Mouse (Mus musculus): Measurements from ENCODE around the gene Tceal3. TPM values are rescaled to one million over a fixed set of nuclear protein-coding genes. Genes with fewer than 3 reads are reported as not detected.
A peak's percentile ranks its signal among the peaks of the same experiment; 100 is the strongest.
"Not testable (repeated sequence)": the region's sequence is repeated elsewhere in the genome, so short reads cannot be mapped to it uniquely, and the experiment has no call there.

The Tceal3 gene
- polyA plus RNA-seq, 1 experiment from 2014 or later = 29.2 TPM

DNA sequence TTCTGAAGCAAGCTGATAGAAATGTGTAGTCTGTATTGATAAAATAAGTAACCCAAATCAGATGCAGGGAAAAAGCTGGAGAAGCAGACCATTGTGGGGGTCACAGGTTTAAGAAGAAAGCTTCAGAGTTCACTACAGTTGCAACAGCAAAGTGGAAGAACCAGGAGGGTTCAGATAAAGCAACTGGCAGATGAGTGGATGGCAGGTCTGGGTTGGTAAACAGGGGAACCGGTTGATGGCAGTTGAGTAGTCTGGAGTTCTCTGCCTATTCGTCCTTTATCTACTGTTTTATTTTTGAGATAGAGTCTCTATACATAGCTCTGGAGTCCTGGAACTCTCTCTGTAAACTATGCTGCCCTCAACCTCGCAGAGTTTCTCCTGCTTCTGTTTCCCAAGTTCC lies 90.3 kb downstream of the Tceal3 start:
- 74% methylated on average over 3 of the region's 3 CpGs for WGBS
- Histone ChIP-seq H3K4me1 (ENCODE audit: control insufficient read depth, insufficient read depth, low read length) (no peaks in the 10 kb centered on the region), H3K9me3 (replicated peaks; ENCODE audit: control insufficient read depth, low read length) (no peaks in the 10 kb centered on the region), H3K4me2 (ENCODE audit: low read length) (no peak overlapping the region), H3K27ac (ENCODE audit: low read depth, low read length) (no peak overlapping the region), H3K4me3 (ENCODE audit: low read depth, low read length) (no peak overlapping the region), H3K9ac (ENCODE audit: low read length) (no peak overlapping the region), H3K36me3 (ENCODE audit: control insufficient read depth, insufficient read depth, low read length) (no peaks in the 10 kb centered on the region), H3K27me3 (replicated peaks; ENCODE audit: control insufficient read depth, insufficient read depth, low read length) (no peaks in the 10 kb centered on the region)
- DNase-seq (ENCODE audit: low spot score) = no peak
- ATAC-seq = no peak

DNA sequence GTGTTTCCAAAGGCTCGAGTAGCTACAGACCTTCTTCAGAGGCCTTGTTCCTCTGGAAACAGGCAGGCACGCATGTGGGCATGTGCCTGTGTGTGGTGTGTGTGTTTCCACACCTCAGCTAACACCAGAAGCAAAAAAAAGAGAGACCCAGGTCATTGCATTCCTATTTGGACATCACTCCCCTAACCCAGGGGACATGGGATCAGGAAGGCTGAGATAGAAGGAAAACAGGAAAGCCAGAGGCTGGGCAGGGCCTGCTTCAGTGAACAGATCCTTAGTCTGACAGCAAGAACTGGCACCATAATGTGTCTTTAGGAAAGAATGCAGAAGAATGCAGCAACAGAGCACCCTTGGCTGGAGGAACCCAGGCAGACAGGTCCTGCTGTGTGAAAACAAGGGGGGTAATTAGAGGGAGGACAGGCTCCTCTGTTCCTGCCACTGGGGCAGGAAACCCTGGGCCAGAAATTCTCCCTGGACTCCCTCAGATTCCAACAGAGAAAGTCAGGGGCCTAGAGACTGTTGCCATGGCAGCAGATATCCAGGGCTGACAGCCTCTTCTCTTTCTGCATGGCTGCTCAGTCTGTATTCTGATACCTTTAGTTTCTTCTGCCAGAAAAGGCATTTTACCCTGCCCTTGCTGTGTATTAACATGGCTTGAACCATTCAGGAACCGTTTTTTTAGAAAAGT lies 101.1 kb downstream of the Tceal3 start:
- WGBS = 55% methylated on average over 3 of the region's 3 CpGs
- H3K27me3 ChIP-seq (replicated peaks; ENCODE audit: control insufficient read depth, insufficient read depth, low read length); DNase-seq (ENCODE audit: low spot score); H3K4me3 ChIP-seq (ENCODE audit: low read depth, low read length); H3K4me2 ChIP-seq (ENCODE audit: low read length); H3K4me1 ChIP-seq (ENCODE audit: control insufficient read depth, insufficient read depth, low read length); H3K36me3 ChIP-seq (ENCODE audit: control insufficient read depth, insufficient read depth, low read length); H3K9me3 ChIP-seq (replicated peaks; ENCODE audit: control insufficient read depth, low read length); H3K9ac ChIP-seq (ENCODE audit: low read length): not testable (repeated sequence)
- ATAC-seq = peak; percentile 93
- peak overlapping the region; percentile 55 for H3K27ac ChIP-seq (ENCODE audit: low read depth, low read length)

DNA sequence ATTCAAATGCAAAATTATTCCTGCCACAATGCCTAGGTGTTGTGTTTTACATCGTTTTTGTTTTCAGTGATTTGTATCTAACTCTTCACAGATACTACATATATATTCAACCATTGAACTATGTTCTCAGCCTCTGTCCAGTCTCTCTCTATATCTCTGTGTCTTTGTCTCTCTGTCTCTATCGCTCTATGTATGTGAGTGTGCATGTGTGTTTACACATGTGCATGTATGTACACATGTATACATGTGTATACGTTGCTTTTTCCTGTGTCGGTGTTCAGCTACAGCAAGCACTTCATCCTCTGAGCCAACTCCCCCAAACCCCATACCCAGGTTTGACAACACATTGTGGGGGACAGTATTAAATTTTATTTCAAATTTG lies 101.6 kb downstream of the Tceal3 start:
- Histone ChIP-seq H3K4me2 (ENCODE audit: low read length) (no peak overlapping the region), H3K36me3 (ENCODE audit: control insufficient read depth, insufficient read depth, low read length) (no peaks in the 10 kb centered on the region), H3K4me1 (ENCODE audit: control insufficient read depth, insufficient read depth, low read length) (no peaks in the 10 kb centered on the region), H3K27ac (ENCODE audit: low read depth, low read length) (peak overlapping the region; percentile 55), H3K9ac (ENCODE audit: low read length) (no peak overlapping the region), H3K4me3 (ENCODE audit: low read depth, low read length) (no peak overlapping the region), H3K27me3 (replicated peaks; ENCODE audit: control insufficient read depth, insufficient read depth, low read length) (no peaks in the 10 kb centered on the region), H3K9me3 (replicated peaks; ENCODE audit: control insufficient read depth, low read length) (no peaks in the 10 kb centered on the region)
- DNase-seq (ENCODE audit: low spot score) = no peak
- no peak; the same call in 1 of the 2 replicates for ATAC-seq
- WGBS = 71% methylated on average over 4 of the region's 4 CpGs

DNA sequence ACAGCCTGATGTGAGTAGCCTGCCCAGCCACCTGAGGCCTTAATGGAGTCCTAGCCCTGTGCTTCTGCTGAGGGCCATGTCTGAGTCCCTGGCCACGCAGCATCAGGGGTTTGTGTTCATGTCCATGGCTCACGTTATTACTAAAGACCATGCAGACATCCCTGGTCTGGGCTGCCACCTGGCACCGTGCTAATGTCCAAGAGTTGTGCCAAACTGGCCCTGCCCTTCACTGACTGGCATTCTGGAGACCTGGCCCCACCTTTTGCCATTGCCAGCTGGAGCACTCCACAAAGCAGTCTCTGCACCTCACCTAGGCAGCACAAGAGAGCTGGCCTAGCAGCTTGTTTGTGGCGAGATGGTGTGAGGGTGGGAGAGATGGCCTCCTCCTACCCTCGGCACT lies 102.6 kb downstream of the Tceal3 start:
- H3K27me3 ChIP-seq (replicated peaks; ENCODE audit: control insufficient read depth, insufficient read depth, low read length) = no peaks in the 10 kb centered on the region
- H3K4me2 ChIP-seq (ENCODE audit: low read length) = no peak overlapping the region
- WGBS = 88% methylated on average over 5 of the region's 5 CpGs
- H3K9me3 ChIP-seq (replicated peaks; ENCODE audit: control insufficient read depth, low read length) = no peaks in the 10 kb centered on the region
- H3K9ac ChIP-seq (ENCODE audit: low read length) = no peak overlapping the region
- H3K4me1 ChIP-seq (ENCODE audit: control insufficient read depth, insufficient read depth, low read length) = no peaks in the 10 kb centered on the region
- no peak for ATAC-seq
- 0 out of 2 replicates have a peak overlapping the region, but pooled peaks have one; percentile 33 for H3K27ac ChIP-seq (ENCODE audit: low read depth, low read length)
- no peak for DNase-seq (ENCODE audit: low spot score)
- no peak overlapping the region for H3K4me3 ChIP-seq (ENCODE audit: low read depth, low read length)
- no peaks in the 10 kb centered on the region for H3K36me3 ChIP-seq (ENCODE audit: control insufficient read depth, insufficient read depth, low read length)

DNA sequence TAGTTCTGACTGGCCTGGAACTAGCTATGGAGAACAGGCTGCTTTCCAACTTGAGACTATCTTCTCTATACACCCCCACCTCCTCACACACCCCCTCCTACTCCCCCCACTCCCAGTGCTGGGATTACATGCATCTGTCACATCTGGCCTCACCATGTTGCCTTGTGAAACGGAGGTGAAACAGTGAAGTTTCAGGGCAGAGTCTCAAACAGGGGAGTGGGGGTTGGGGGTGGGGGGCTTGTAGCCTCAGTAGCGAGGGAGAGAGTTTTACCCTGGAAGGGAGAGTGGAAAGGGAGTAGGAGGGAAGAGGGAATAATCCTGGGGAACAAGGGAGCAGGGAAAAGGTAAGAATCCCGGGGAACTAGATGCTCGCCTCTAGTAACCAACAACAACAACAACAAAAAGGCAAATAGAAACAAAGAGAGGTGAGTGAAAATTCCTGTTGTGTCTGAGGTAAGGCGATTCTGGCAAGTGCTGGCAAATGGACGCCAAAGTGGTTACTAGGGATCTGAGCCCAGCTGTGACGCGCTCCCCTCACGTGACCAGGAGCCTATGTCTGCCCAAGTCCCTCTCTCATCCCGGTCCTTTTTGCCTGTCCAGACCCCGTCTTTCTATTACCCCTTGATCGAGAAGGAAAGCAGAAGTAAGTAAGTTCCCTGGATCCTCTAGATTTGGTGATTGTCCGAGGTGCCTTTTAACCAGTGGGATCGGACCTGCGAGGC lies 117.0 kb downstream of the Tceal3 start, which contains the start of gene Tceal1:
Gene Tceal1 (plus strand): TSS at position 537 of the 722 bp plus-strand sequence.
- H3K4me3 ChIP-seq (ENCODE audit: low read depth, low read length) = peak within 1 kb of the TSS; percentile 41
- H3K27me3 ChIP-seq (replicated peaks; ENCODE audit: control insufficient read depth, insufficient read depth, low read length) = no peaks in the 10 kb centered on the region
- peak within 1 kb of the TSS; percentile 91 for H3K27ac ChIP-seq (ENCODE audit: low read depth, low read length)
- WGBS = 26% methylated on average over 15 of the region's 15 CpGs
- H3K4me2 ChIP-seq (ENCODE audit: low read length) = peak within 1 kb of the TSS; percentile 50
- DNase-seq (ENCODE audit: low spot score) = peak; percentile 86
- H3K4me1 ChIP-seq (ENCODE audit: control insufficient read depth, insufficient read depth, low read length) = no peaks in the 10 kb centered on the region
- no peaks in the 10 kb centered on the region for H3K9me3 ChIP-seq (replicated peaks; ENCODE audit: control insufficient read depth, low read length)
- ATAC-seq = peak; percentile 95
- H3K36me3 ChIP-seq (ENCODE audit: control insufficient read depth, insufficient read depth, low read length) = no peaks in the 10 kb centered on the region
- peak within 1 kb of the TSS; percentile 69 for H3K9ac ChIP-seq (ENCODE audit: low read length)

DNA sequence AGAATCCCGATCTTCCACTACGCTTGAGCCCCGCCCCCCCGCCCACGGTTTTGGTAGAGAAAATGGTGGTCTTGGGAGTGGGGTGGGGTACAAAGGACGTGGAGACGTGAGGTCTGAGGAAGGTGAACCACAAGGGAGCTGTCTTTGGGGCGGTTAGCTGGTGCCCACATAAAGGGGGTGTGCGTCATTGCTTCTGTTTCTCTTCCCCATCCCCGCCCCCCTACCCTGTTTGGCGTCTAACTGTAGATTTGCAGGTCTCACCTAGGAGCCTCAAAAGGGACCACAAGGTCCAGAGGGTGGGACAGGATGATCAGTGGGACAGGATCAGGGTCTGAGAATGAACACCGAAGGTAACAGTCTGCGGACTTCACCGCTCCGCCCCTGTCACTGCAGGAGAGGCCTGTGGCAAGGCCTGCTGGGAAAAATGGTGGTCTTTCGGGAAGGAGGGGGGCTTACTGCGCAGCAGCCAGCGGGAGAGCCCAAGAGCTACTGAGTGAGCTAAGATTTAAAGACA lies 117.6 kb downstream of the Tceal3 start:
- Histone ChIP-seq H3K27ac (ENCODE audit: low read depth, low read length) (peak overlapping the region; percentile 91), H3K4me1 (ENCODE audit: control insufficient read depth, insufficient read depth, low read length) (no peaks in the 10 kb centered on the region), H3K4me2 (ENCODE audit: low read length) (peak overlapping the region; percentile 50), H3K36me3 (ENCODE audit: control insufficient read depth, insufficient read depth, low read length) (no peaks in the 10 kb centered on the region), H3K9ac (ENCODE audit: low read length) (peak overlapping the region; percentile 69), H3K4me3 (ENCODE audit: low read depth, low read length) (peak overlapping the region; percentile 41), H3K27me3 (replicated peaks; ENCODE audit: control insufficient read depth, insufficient read depth, low read length) (no peaks in the 10 kb centered on the region), H3K9me3 (replicated peaks; ENCODE audit: control insufficient read depth, low read length) (no peaks in the 10 kb centered on the region)
- WGBS = 29% methylated on average over 18 of the region's 18 CpGs
- DNase-seq (ENCODE audit: low spot score) (peak; percentile 81), ATAC-seq (peak; percentile 92)

DNA sequence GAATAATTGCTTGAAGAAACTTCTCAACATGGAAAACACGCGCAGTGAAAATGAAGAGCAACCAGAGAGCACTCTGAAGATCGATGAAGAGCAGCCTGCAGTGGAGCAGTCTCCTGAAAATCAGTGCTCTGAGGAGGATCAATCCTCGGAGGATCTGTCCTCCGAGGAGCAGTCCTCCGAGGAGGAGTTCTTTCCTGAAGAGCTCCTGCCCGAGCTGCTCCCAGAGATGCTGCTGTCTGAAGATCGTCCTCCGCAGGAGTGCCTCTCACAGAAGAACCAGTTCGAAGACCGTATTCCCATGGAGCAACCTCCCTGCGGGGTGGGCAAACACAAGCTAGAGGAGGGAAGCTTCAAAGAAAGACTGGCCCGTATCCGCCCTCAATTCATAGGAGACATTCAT lies 118.1 kb downstream of the Tceal3 start:
- H3K27ac ChIP-seq (ENCODE audit: low read depth, low read length) = peak overlapping the region; percentile 91
- WGBS = 43% methylated on average over 14 of the region's 14 CpGs
- H3K4me3 ChIP-seq (ENCODE audit: low read depth, low read length) = peak overlapping the region; percentile 41
- no peaks in the 10 kb centered on the region for H3K4me1 ChIP-seq (ENCODE audit: control insufficient read depth, insufficient read depth, low read length)
- H3K36me3 ChIP-seq (ENCODE audit: control insufficient read depth, insufficient read depth, low read length) = no peaks in the 10 kb centered on the region
- no peaks in the 10 kb centered on the region for H3K9me3 ChIP-seq (replicated peaks; ENCODE audit: control insufficient read depth, low read length)
- peak; percentile 38 for ATAC-seq
- H3K27me3 ChIP-seq (replicated peaks; ENCODE audit: control insufficient read depth, insufficient read depth, low read length) = no peaks in the 10 kb centered on the region
- DNase-seq (ENCODE audit: low spot score) = no peak
- H3K4me2 ChIP-seq (ENCODE audit: low read length) = peak overlapping the region; percentile 50
- H3K9ac ChIP-seq (ENCODE audit: low read length) = peak overlapping the region; percentile 69

DNA sequence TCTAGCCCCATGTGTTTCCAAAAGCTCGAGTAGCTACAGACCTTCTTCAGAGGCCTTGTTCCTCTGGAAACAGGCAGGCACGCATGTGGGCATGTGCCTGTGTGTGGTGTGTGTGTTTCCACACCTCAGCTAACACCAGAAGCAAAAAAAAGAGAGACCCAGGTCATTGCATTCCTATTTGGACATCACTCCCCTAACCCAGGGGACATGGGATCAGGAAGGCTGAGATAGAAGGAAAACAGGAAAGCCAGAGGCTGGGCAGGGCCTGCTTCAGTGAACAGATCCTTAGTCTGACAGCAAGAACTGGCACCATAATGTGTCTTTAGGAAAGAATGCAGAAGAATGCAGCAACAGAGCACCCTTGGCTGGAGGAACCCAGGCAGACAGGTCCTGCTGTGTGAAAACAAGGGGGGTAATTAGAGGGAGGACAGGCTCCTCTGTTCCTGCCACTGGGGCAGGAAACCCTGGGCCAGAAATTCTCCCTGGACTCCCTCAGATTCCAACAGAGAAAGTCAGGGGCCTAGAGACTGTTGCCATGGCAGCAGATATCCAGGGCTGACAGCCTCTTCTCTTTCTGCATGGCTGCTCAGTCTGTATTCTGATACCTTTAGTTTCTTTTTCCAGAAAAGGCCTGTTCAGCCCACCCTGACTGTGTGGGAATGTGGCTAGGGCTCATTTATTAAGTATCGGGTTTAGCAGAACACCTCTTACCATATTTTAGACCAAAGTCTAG lies 124.3 kb downstream of the Tceal3 start:
- H3K4me2 ChIP-seq (ENCODE audit: low read length); H3K9me3 ChIP-seq (replicated peaks; ENCODE audit: control insufficient read depth, low read length); H3K27me3 ChIP-seq (replicated peaks; ENCODE audit: control insufficient read depth, insufficient read depth, low read length); H3K4me1 ChIP-seq (ENCODE audit: control insufficient read depth, insufficient read depth, low read length); H3K36me3 ChIP-seq (ENCODE audit: control insufficient read depth, insufficient read depth, low read length); H3K4me3 ChIP-seq (ENCODE audit: low read depth, low read length); H3K27ac ChIP-seq (ENCODE audit: low read depth, low read length); H3K9ac ChIP-seq (ENCODE audit: low read length): not testable (repeated sequence)
- DNase-seq (ENCODE audit: low spot score) = peak; percentile 17
- peak; percentile 91 for ATAC-seq
- WGBS = 33% methylated on average over 3 of the region's 3 CpGs
